Mouse (Mus musculus): ENCODE measurements around the gene Dock9.

- TF ChIP-seq CTCF (conservative IDR thresholded peaks at IDR 0.05; ENCODE audit: insufficient read depth, insufficient read length, low read depth, low read length), result no peak
- no peak for TF ChIP-seq POLR2A (IDR thresholded peaks at IDR 0.05; ENCODE audit: low read depth, low read length)
These were observed 270.4 kb downstream of the Dock9 start for GRCm38 (mm10) chr14:121527201-121527600.
